Mouse (Mus musculus) skeletal muscle tissue, adult 2 months (tissue): ENCODE measurements around the gene Aldh3b2.
A peak's percentile ranks its signal among the peaks of the same experiment; 100 is the strongest.

Source experiments
- DNase-seq: peaks from one replicate; pipeline ENCODE4 v3.0.0-alpha.2; 2012; ENCODE audit warnings: low read depth, low spot score

Aldh3b2 gene

DNA sequence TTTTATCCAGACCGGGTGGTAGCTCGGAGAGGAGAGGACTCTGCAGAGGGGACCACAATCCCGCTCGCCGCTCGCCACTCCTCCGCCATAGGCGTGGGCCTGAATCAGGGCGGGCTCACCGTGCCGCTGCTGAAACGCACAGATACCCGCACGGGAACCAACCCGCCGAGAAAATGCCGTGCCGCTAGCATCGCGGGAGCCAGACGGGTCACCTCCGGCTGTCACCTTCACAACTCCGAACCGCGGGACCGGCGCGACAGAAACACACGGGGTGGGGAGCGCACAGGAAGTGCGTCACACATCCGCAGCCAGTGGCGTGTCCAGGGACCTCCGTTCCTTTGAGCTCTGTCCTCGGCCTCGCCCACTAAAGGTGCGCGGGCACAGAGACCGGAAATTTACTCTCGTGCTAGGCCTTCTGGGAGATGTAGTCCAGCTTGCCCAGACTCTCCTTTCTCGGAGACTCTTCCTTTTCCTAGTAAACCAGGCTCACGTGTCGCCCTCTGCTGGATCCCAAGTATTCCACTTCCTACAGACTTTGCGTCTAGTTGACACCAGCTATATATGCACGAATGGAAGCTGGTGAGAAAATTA, 40.4 kb downstream of the Aldh3b2 start, which contains the start of gene Ndufv1:
Gene Ndufv1 (minus strand): TSS at position 375 of the 591 bp plus-strand sequence.
- peak; percentile 97 for DNase-seq

DNA sequence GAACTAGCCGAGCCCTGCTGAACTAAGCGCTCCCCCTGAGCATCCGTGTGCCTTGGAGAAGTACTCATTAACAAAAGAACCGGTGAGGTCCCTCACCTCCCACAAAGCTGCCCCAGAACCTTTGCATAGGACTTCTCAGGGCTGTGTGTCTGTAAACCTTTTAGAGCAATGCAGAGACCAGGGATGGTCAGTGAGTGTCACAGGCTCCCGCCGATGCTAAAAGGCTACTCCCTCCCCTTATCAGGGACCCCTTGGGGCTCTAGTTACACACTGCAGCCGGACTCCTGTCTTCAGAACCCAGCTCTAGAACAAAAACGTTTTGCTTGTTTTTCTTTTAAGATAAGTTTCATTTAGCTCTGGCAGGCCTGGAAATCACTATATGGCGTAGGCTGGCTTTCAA, 40.9 kb downstream of the Aldh3b2 start:
- DNase-seq: no peak

DNA sequence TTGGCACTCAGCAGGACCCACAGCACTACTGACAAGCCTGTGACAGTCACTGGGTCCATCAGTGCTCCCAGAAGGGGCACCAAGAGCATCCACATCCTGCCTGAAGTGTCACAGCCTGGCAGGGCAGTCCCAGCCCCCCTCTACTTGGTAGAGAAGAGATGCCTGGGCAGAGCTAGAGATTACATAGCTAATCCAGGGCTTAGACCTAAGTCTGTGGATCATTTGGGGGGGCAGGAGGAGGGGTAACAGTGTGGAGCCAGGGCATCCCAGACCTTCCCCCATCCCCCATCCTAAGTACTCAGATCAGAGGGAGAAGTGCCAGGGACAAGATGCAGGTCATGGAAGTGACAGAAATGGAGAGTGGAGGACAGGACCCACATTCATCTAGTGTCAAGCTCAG, 42.7 kb downstream of the Aldh3b2 start:
- DNase-seq: no peak

DNA sequence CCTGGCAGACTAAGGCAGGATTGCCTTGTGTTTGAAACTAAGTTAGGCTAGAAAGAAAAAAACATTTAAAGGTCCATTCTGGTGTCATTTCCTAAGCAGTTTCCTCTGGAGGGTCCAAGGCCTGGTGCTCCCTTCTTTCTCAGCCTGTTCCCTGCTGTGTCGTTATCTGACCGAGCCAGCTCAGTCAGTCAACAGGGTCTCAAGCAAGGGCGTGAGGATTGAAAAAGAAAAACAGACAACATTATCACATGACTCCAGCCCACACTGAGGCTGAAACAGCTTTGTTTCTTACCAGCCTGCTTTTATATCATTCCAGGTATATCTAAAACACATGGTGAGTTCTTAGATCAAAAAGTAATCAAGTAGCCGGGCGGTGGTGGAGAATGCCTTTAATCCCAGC, 43.5 kb downstream of the Aldh3b2 start:
- no peak for DNase-seq

DNA sequence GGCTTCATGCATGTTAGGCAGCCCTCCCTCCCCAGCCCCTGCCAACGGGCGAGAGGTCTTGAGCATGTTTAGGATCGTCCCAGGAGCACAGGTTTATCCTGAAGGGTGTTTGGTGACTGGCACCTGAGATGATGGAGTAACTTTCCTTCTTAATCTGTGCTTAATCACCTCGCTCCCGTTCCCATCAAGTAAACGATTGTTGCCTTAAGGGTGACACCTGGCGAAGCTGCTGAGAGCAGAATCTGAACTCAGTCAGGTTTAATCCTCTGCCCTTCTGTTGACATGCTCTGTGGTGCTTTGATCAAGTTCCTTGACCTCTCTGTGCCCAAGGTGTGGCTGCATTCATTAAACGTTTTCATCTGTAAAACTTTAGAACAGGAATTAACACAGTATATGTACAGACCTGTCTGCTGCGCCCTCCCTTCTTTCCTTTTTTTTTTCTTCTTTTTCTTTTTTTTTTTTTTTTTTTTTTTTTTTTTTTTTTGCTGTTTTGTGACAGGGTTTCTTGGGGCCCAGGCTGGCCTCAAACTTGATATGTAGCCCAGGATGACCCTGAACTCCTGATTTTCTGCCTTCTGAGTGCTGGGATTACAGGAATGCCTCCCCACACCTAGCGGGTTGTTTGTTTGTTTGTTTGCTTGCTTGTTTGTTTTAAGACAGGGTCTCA, 45.9 kb downstream of the Aldh3b2 start:
- DNase-seq: no peak

DNA sequence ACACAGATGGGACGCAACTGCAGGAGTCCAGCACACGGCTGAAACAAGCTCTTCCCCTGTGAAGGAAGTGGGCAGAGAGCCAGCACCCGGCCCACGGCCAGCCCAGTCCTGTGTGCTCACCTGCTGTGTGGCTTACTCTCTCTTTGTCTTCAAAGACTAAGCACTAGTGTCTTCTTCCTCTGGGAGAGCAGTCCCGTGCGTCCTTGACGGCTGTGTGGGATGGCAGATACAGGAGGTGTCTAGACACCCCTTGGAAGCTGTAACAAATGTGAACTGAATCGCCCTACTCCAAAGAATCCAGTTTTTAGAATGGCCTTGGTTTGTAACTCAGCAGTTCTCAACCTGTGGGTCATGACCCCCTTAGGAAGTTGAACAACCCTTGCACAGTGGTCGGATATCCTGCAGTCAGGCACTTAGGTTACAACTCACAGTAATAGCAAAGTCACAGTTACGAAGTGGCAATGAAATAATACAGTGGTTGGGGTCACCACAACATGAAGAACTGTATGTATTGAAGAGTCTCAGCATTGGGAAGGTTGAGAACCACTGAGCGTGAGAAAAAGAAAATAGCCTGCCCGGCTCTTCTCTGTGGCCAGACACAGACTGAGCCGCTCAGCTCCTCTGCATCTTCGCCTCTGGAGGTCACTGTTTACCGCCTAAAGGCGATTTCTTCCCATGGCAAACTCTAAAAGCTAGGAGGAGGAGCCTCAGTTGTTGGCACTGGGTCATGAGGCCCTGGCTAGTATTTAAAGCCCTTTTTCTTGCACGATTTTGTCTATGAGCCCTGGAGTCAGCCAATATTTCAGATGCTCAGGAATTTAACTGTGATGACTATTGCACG, 46.8 kb downstream of the Aldh3b2 start:
- DNase-seq: peak; percentile 82

DNA sequence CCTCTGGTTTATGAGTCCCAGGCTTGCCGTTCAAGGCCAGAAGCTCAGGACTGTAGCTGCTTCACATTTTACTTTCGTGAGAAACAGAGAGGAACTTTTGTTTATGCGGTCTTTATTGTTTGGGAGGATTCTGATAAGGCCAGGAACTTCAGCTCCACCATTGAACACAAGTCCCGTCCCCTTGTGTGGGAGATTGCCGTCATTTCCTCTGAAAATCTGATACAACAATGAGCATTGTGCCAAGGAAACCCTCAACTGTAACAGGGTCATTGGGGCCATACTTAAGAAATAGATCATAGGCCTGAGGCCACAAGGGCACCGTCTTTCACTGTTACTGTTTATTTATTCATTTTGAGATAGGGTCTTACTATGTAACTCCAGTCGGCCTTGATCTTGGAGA, 51.1 kb downstream of the Aldh3b2 start:
- no peak for DNase-seq

DNA sequence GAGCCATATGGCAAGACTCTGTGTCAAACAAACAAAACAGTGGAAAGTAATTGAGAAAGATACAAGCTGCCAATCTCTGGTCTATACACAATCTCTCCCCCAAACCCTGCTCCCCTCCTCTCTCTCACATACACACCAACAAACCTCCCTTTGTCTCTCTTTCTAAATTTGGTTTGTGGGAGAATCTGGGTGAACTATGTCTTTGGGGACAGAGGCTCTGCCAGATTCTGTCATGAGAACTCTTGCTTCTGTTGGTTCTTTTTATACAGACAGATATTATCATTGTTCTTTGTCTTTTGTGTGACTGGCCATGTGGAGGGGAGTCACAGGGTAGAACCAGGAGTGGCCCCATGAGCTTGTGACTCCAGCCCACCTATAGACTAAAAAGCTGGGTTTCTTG, 55.4 kb downstream of the Aldh3b2 start:
- no peak for DNase-seq
